Mouse (Mus musculus): ENCODE data around the gene B630019K06Rik.

DNA sequence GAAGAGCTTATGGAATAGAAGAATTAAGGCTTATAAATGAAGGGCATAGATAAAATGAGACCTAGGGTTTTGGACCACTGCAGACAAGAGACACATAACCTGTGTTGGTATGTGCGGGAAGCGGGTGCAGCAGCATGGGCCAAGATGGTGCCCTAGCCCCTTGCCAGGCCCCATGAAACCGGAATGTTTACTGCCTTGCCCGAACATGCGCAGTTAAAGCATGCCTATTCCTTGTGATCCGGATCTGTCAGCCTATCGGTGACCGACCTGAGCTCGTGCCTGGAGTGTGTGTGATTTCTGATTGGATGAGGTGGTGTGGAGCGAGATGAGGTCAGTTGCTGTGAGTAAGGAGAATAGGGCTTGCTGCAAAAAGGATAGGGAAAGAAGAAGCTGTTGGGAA is 39.7 kb upstream of the B630019K06Rik start:
- no peak for TF ChIP-seq CTCF (IDR thresholded peaks at IDR 0.05; ENCODE audit: borderline replicate concordance, control insufficient read depth, extremely low read depth, insufficient read depth, low read length, poor library complexity)
- no peak for TF ChIP-seq POLR2A (IDR thresholded peaks at IDR 0.05; ENCODE audit: control insufficient read depth, extremely low read depth, insufficient read depth, low read length, poor library complexity)

Data from thymus, adult 2 months (tissue).